Mouse (Mus musculus) erythroblast, embryonic 14.5 days (primary cell): Measurements from ENCODE around the gene Gtf2a1l.

ENCODE experiments used
- GATA1 ChIP-seq: IDR thresholded peaks from 2 replicates; pipeline ENCODE4 v1.6.1; 2012; ENCODE audit warnings: low read length, inconsistent platforms, mixed read lengths
- TAL1 ChIP-seq: IDR thresholded peaks from 3 replicates; pipeline ENCODE4 v1.6.1; 2012; ENCODE audit warnings: low read length, inconsistent platforms, mixed read lengths

DNA sequence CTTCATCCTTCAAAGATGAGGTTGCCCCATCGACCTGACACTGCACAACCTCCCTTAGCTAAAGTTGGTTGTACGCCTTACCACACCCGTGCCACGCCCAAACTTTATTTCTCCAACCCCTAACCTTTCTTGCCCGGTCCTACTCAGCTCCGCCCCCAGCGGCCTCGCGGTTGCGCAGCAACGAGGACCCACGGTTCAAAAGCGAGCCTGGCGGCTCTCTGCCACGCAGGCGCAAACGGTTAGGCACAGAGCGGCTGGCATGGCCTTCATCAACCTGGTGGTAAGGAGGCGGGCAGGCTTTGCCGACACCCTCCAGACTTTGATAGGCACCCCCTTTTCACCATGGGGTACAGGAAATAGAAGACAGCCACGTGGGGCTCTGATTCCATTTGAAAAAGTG, at the start of gene Gtf2a1l:
- TF ChIP-seq TAL1, result no peak
- TF ChIP-seq GATA1, result no peak
